Mouse (Mus musculus) stomach, postnatal 0 days (tissue): Measurements from ENCODE around the gene Sik1. TPM values are rescaled to one million over a fixed set of nuclear protein-coding genes. Genes with fewer than 3 reads are reported as not detected.

Source experiments
- ATAC-seq: fragments of 200-750 bp; cut with Nextera tagmentation; 2 replicates; pipeline ENCODE4 v1.8.0; 2017; ENCODE audit not compliant: low FRiP score, low TSS enrichment
- DNase-seq: peaks from one replicate; pipeline ENCODE4 v3.0.0-alpha.2; 2016; ENCODE audit warnings: low spot score
- H3K27ac ChIP-seq: fragments of 300-500 bp; sonication (generic); replicated peaks from 2 replicates; pipeline ENCODE4 v1.5.1; 2014; ENCODE audit warnings: mild to moderate bottlenecking, control low read depth
- H3K27me3 ChIP-seq: fragments of 300-500 bp; sonication (generic); 2 replicates; pipeline ENCODE4 v1.6.1; 2014; ENCODE audit warnings: low read length; ENCODE audit not compliant: control insufficient read depth, insufficient read depth
- H3K36me3 ChIP-seq: fragments of 300-500 bp; sonication (generic); 2 replicates; pipeline ENCODE4 v1.6.1; 2014; ENCODE audit warnings: low read length, mixed read lengths; ENCODE audit not compliant: control insufficient read depth, insufficient read depth
- H3K4me1 ChIP-seq: fragments of 300-500 bp; sonication (generic); replicated peaks from 2 replicates; pipeline ENCODE4 v1.6.1; 2014; ENCODE audit warnings: antibody characterized with exemption; ENCODE audit not compliant: control insufficient read depth, insufficient read depth
- H3K4me2 ChIP-seq: fragments of 300-500 bp; sonication (generic); replicated peaks from 2 replicates; pipeline ENCODE4 v1.6.1; 2014; ENCODE audit warnings: low read depth, mild to moderate bottlenecking, control low read depth, moderate library complexity
- H3K4me3 ChIP-seq: fragments of 300-500 bp; sonication (generic); 2 replicates; pipeline ENCODE4 v1.5.1; 2014; ENCODE audit warnings: low read depth, low read length, control low read depth
- H3K9ac ChIP-seq: fragments of 300-500 bp; sonication (generic); 2 replicates; pipeline ENCODE4 v1.6.1; 2014; ENCODE audit warnings: mild to moderate bottlenecking, low read length, control low read depth, mixed read lengths
- H3K9me3 ChIP-seq: fragments of 300-500 bp; sonication (generic); 2 replicates; pipeline ENCODE4 v1.6.1; 2016; ENCODE audit warnings: low read length; ENCODE audit not compliant: control insufficient read depth
- CTCF ChIP-seq: IDR thresholded peaks from 2 replicates; pipeline ENCODE4 v1.5.1; 2016; ENCODE audit warnings: antibody characterized with exemption, low read depth, mild to moderate bottlenecking, moderate library complexity
- EP300 ChIP-seq: optimal IDR thresholded peaks from 2 replicates; pipeline ENCODE3; 2016; ENCODE audit warnings: antibody characterized with exemption
- WGBS: fragments of 180-500 bp; shearing (Covaris S2); extraction: QIAGEN DNeasy Blood & Tissue Kit; methylation state at CpG from one replicate; pipeline ENCODE4 v1.1.7; 2014; 5-methylcytosine and 5-hydroxymethylcytosine counted together
- polyA plus RNA-seq: library from polyadenylated mRNA; unstranded; fragments of >200 nt; fragmentation: Nextera tagmentation; extraction: Ambion mirVana; gene quantifications from 2 replicates; pipeline ENCODE4 v1.2.1, GENCODE M21; 2015

Gene Sik1
- polyA plus RNA-seq, result 18.2 and 19.8 TPM in 2 replicates

GRCm38 (mm10) chr17:31855597-31856518, at the start of gene Sik1:
Sik1 (minus strand) TSS chr17:31855804.
- no peaks in the 10 kb centered on the region for H3K9me3 ChIP-seq
- H3K4me2 ChIP-seq, result peak within 1 kb of the TSS; percentile 74
- H3K4me1 ChIP-seq, result peaks cover 7% of the 10 kb centered on the region; the same call in 1 of the 2 replicates
- H3K27ac ChIP-seq, result peak within 1 kb of the TSS; percentile 95
- peak; percentile 93 for ATAC-seq
- no peak for TF ChIP-seq EP300
- peak; percentile 74 for TF ChIP-seq CTCF
- H3K4me3 ChIP-seq, result peak within 1 kb of the TSS; percentile 97
- H3K9ac ChIP-seq, result peak within 1 kb of the TSS; percentile 96
- DNase-seq, result peak; percentile 99
- peaks cover 3% of the 10 kb centered on the region for H3K36me3 ChIP-seq
- WGBS, result 0% methylated on average over 43 of the region's 92 CpGs
- no peaks in the 10 kb centered on the region for H3K27me3 ChIP-seq

DNA sequence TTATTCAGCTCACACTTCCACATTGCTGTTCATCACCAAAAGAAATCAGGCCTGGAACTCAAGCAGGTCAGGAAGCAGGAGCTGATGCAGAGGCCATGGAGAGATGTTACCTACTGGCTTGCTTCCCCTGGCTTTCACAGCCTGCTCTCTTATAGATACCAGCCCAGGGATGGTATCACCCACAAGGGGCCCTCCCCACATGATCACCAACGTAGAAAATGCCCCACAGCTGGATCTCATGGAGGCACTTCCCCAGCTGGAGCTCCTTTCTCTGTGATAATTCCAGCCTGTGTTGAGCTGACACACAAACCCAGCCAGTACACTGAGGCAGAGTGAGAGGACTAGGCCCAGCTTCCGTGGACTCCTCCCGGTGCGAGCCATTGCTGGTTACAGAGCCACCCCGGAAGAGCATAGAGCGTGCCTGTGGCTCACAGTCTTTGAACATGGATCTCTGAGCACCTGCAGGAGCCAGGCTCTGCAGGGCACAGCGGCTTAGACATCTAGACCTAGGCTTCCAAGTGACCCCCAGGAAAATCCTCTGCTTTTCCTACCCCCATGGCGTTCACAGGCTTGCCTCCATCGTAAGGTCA, 49.7 kb upstream of the Sik1 start:
- WGBS, result 81% methylated on average over 9 of the region's 9 CpGs
- ATAC-seq (no peak), DNase-seq (no peak)
- H3K27me3 ChIP-seq, result no peaks in the 10 kb centered on the region
- no peaks in the 10 kb centered on the region for H3K9me3 ChIP-seq
- H3K4me2 ChIP-seq, result no peak overlapping the region
- H3K4me1 ChIP-seq, result 0 out of 2 replicates have a peak, but pooled peaks cover 2% of the 10 kb centered on the region
- H3K9ac ChIP-seq, result no peak overlapping the region
- no peaks in the 10 kb centered on the region for H3K36me3 ChIP-seq
- TF ChIP-seq EP300 (no peak), CTCF (no peak)
- H3K4me3 ChIP-seq, result no peak overlapping the region
- peak overlapping the region; percentile 63 for H3K27ac ChIP-seq

DNA sequence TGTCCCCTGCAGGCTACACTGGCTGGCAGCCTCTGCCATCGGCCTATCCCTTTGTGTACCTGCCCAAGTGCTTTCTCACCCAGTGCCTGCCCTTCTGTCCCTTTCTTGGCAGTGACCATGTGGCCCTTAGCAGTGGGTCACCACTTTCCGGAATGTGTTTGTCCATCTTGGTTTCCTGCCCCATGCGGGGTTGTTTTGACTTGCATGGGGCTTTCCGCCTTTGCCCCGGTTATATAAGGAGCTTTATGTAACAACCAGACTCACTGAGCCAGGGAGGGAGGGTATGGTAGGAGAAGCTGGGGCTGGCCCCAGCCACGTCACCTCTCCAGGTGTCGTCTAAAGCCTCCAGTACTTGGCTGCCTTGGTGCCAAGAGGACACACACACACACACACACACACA, 48.4 kb upstream of the Sik1 start:
- H3K4me3 ChIP-seq, result no peak overlapping the region
- H3K27me3 ChIP-seq, result no peaks in the 10 kb centered on the region
- TF ChIP-seq EP300, result no peak
- no peak for TF ChIP-seq CTCF
- 78% methylated on average over 7 of the region's 7 CpGs for WGBS
- ATAC-seq (no peak; the same call in 1 of the 2 replicates), DNase-seq (no peak)
- H3K4me2 ChIP-seq, result no peak overlapping the region
- no peaks in the 10 kb centered on the region for H3K36me3 ChIP-seq
- H3K9me3 ChIP-seq, result no peaks in the 10 kb centered on the region
- no peak overlapping the region for H3K9ac ChIP-seq
- H3K27ac ChIP-seq, result no peak overlapping the region
- H3K4me1 ChIP-seq, result 0 out of 2 replicates have a peak, but pooled peaks cover 2% of the 10 kb centered on the region

- H3K36me3 ChIP-seq, result no peaks in the 10 kb centered on the region
- peak; percentile 21; the same call in 1 of the 2 replicates for ATAC-seq
- no peaks in the 10 kb centered on the region for H3K9me3 ChIP-seq
- 53% methylated on average over 2 of the region's 3 CpGs for WGBS
- no peak for TF ChIP-seq CTCF
- TF ChIP-seq EP300, result no peak
- no peaks in the 10 kb centered on the region for H3K27me3 ChIP-seq
- H3K4me3 ChIP-seq, result no peak overlapping the region
- no peak for DNase-seq
- no peak overlapping the region for H3K9ac ChIP-seq
- 0 out of 2 replicates have a peak, but pooled peaks cover 2% of the 10 kb centered on the region for H3K4me1 ChIP-seq
- H3K4me2 ChIP-seq, result no peak overlapping the region
- H3K27ac ChIP-seq, result no peak overlapping the region
These were observed 47.1 kb upstream of the Sik1 start for GRCm38 (mm10) chr17:31902630-31903198.

- H3K4me2 ChIP-seq, result no peak overlapping the region
These were observed 46.0 kb upstream of the Sik1 start for GRCm38 (mm10) chr17:31901461-31902204.

More at GRCm38 (mm10) chr17:31901461-31902204, 46.0 kb upstream of the Sik1 start:
- peak overlapping the region; percentile 13; the same call in 1 of the 2 replicates for H3K9ac ChIP-seq
- no peaks in the 10 kb centered on the region for H3K36me3 ChIP-seq
- H3K9me3 ChIP-seq, result no peaks in the 10 kb centered on the region
- peak; percentile 54 for DNase-seq
- TF ChIP-seq CTCF (no peak), EP300 (no peak)
- peaks cover 2% of the 10 kb centered on the region; the same call in 1 of the 2 replicates for H3K4me1 ChIP-seq
- no peaks in the 10 kb centered on the region for H3K27me3 ChIP-seq
- ATAC-seq, result peak; percentile 49; the same call in 1 of the 2 replicates
- peak overlapping the region; percentile 24; the same call in 1 of the 2 replicates for H3K27ac ChIP-seq
- 29% methylated on average over 11 of the region's 11 CpGs for WGBS
- no peak overlapping the region for H3K4me3 ChIP-seq
